Comparison of ENCODE assay signal across 29 mouse cellular contexts in the genomic region with DNA sequence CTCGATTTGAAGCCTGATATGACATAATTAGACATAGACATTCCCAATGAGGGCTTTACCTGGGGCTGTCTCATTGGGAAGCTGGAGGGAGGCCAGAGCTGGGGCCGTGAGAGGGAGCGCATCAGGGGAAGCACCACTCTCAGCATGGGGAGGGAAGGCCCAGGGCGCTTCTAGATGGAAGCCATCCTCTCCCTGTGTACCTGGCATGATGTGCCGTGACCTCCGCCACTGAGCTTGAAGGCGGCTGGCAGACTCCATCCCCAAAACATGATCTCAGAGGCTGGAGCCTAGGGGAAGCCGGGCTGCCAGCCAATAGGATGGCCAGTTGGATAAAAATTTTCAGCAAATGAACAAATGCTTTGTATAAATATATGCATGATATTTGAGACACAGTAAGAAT.
DNase-seq lines count a peak whose midpoint lies in the region; ATAC-seq lines count a peak whose summit lies in the region.
"Had no signal": no experiment of that assay in that cellular context is flagged by ENCODE, and none has a peak within 500 bp of the region (broad histone marks: within the 10 kb centered on the region; RNA-seq: fewer than 3 reads in every experiment).

No protein-coding gene starts in this region.

- H3K4me1 ChIP-seq in embryonic facial prominence, embryonic 14.5 days (ENCODE audit: control insufficient read depth, insufficient read depth, low read length), result peaks cover 16% of the 10 kb centered on the region; the same call in 1 of the 2 replicates
- peaks cover 6% of the 10 kb centered on the region for H3K4me1 ChIP-seq in embryonic facial prominence, embryonic 10.5 days
- H3K4me1 ChIP-seq in limb, embryonic 15.5 days, result peaks cover 27% of the 10 kb centered on the region
- H3K4me1 ChIP-seq: liver, embryonic 15.5 days had no signal

- H3K36me3 ChIP-seq in embryonic facial prominence, embryonic 14.5 days (ENCODE audit: control insufficient read depth, insufficient read depth, low read length), result no peaks in the 10 kb centered on the region
- H3K36me3 ChIP-seq in embryonic facial prominence, embryonic 10.5 days (replicated peaks), result no peaks in the 10 kb centered on the region
- H3K36me3 ChIP-seq in limb, embryonic 15.5 days, result no peaks in the 10 kb centered on the region
- H3K36me3 ChIP-seq: embryonic facial prominence, embryonic 13.5 days; G1E; heart, embryonic 15.5 days; hindbrain, embryonic 15.5 days; intestine, embryonic 15.5 days; liver, embryonic 15.5 days had no signal

- H3K9me3 ChIP-seq in embryonic facial prominence, embryonic 14.5 days (ENCODE audit: control insufficient read depth, low read length), result no peaks in the 10 kb centered on the region
- no peaks in the 10 kb centered on the region for H3K9me3 ChIP-seq in embryonic facial prominence, embryonic 10.5 days
- no peaks in the 10 kb centered on the region for H3K9me3 ChIP-seq in limb, embryonic 15.5 days
- H3K9me3 ChIP-seq: embryonic facial prominence, embryonic 13.5 days; forebrain, embryonic 13.5 days; G1E; heart, embryonic 15.5 days; hindbrain, embryonic 15.5 days; intestine, embryonic 15.5 days; liver, embryonic 15.5 days had no signal

- H3K27ac ChIP-seq in embryonic facial prominence, embryonic 14.5 days (replicated peaks; ENCODE audit: low read depth, low read length), result no peak overlapping the region
- H3K27ac ChIP-seq in embryonic facial prominence, embryonic 10.5 days (replicated peaks), result no peak overlapping the region
- H3K27ac ChIP-seq in limb, embryonic 15.5 days, result 0 out of 2 replicates have a peak overlapping the region, but pooled peaks have one; percentile 13
- H3K27ac ChIP-seq: forebrain, embryonic 13.5 days; heart, embryonic 15.5 days; hindbrain, embryonic 15.5 days; intestine, embryonic 15.5 days; layer of hippocampus, adult 2 months; liver, embryonic 15.5 days; macrophage had no signal

- ATAC-seq in embryonic facial prominence, embryonic 14.5 days (ENCODE audit: low read depth), result peak; percentile 47; the same call in 1 of the 2 replicates
- ATAC-seq in limb, embryonic 15.5 days (ENCODE audit: insufficient number of reproducible peaks, low FRiP score, low TSS enrichment, low read depth), result no peak
- ATAC-seq: forebrain, embryonic 13.5 days; intestine, embryonic 15.5 days; Patski had no signal

- no peak overlapping the region for H3K4me2 ChIP-seq in embryonic facial prominence, embryonic 14.5 days (ENCODE audit: low read depth, low read length)
- no peak overlapping the region for H3K4me2 ChIP-seq in limb, embryonic 15.5 days
- H3K4me2 ChIP-seq: embryonic facial prominence, embryonic 13.5 days; forebrain, embryonic 13.5 days; heart, embryonic 15.5 days; hindbrain, embryonic 15.5 days; intestine, embryonic 15.5 days; liver, embryonic 15.5 days had no signal

- no peak overlapping the region for H3K4me3 ChIP-seq in embryonic facial prominence, embryonic 14.5 days (ENCODE audit: low read depth, low read length)
- H3K4me3 ChIP-seq in embryonic facial prominence, embryonic 10.5 days, result no peak overlapping the region
- H3K4me3 ChIP-seq in limb, embryonic 15.5 days, result no peak overlapping the region
- H3K4me3 ChIP-seq: embryonic facial prominence, embryonic 13.5 days; forebrain, embryonic 13.5 days; heart, embryonic 15.5 days; hindbrain, embryonic 15.5 days; intestine, embryonic 15.5 days; layer of hippocampus, adult 2 months; liver, embryonic 15.5 days had no signal

- DNase-seq in embryonic facial prominence, embryonic 14.5 days (ENCODE audit: low spot score), result peak; percentile 59
- DNase-seq in embryonic facial prominence, embryonic 10.5 days (ENCODE audit: low spot score), result no peak
- DNase-seq in left cerebral cortex, postnatal 4 days, result peak; percentile 20
- no peak for DNase-seq in left cerebral cortex, postnatal 10 days (ENCODE audit: extremely low spot score in 1 of 2, low spot score in 2 of 2)
- DNase-seq in right cerebral cortex, postnatal 10 days (ENCODE audit: low spot score in 2 of 2), result peak; percentile 62 to 66
- DNase-seq in right cerebral cortex, postnatal 14 days, result no peak
- no peak for DNase-seq in thymus, postnatal 10 days (ENCODE audit: low spot score in 2 of 2)
- DNase-seq: adrenal gland, postnatal 36 days; B cell, adult 2 months; cerebellum, adult 18-20 months; heart, postnatal 4 days; kidney, adult 8-10 months; kidney, postnatal 25 days; layer of hippocampus, postnatal 36 days; liver; retina, postnatal 1 day; spleen, adult 18-20 months; thymus, postnatal 14 days had no signal

- H3K9ac ChIP-seq in embryonic facial prominence, embryonic 14.5 days (ENCODE audit: low read depth, low read length), result no peak overlapping the region
- H3K9ac ChIP-seq in limb, embryonic 15.5 days, result no peak overlapping the region
- H3K9ac ChIP-seq: embryonic facial prominence, embryonic 13.5 days; forebrain, embryonic 13.5 days; heart, embryonic 15.5 days; hindbrain, embryonic 15.5 days; intestine, embryonic 15.5 days; liver, embryonic 15.5 days had no signal

- H3K27me3 ChIP-seq in embryonic facial prominence, embryonic 14.5 days (replicated peaks; ENCODE audit: control insufficient read depth, insufficient read depth, low read length), result no peaks in the 10 kb centered on the region
- no peaks in the 10 kb centered on the region; the same call in 1 of the 2 replicates for H3K27me3 ChIP-seq in embryonic facial prominence, embryonic 10.5 days (replicated peaks; ENCODE audit: low read depth, poor library complexity, severe bottlenecking)
- no peaks in the 10 kb centered on the region for H3K27me3 ChIP-seq in limb, embryonic 15.5 days
- H3K27me3 ChIP-seq: embryonic facial prominence, embryonic 13.5 days; forebrain, embryonic 13.5 days; heart, embryonic 15.5 days; hindbrain, embryonic 15.5 days; intestine, embryonic 15.5 days; liver, embryonic 15.5 days had no signal

- intact Hi-C loops in left cerebral cortex, postnatal 4 days (cut with DNase I), result no loop called here
- intact Hi-C loops in left cerebral cortex, postnatal 10 days (cut with DNase I), result no loop called here

- 66% methylated on average over 8 of the region's 8 CpGs for WGBS in embryonic facial prominence, embryonic 14.5 days
- 79% methylated on average over 8 of the region's 8 CpGs for WGBS in embryonic facial prominence, embryonic 10.5 days
- 42% methylated on average over 8 of the region's 8 CpGs for WGBS in limb, embryonic 15.5 days

Comparison
In these comparisons a context has a peak if more than half of its experiments do, and no peak if none do; other contexts are left out.
1. DNase-seq: peak in embryonic facial prominence, embryonic 14.5 days (single experiment), left cerebral cortex, postnatal 4 days (single experiment) and right cerebral cortex, postnatal 10 days (2 of 2); none in embryonic facial prominence, embryonic 10.5 days (single experiment), left cerebral cortex, postnatal 10 days (0 of 2), right cerebral cortex, postnatal 14 days (single experiment) and thymus, postnatal 10 days (0 of 2).